Mouse (Mus musculus): ENCODE measurements at regions not wholly inside any gene's neighbourhood (a gene's known extent, or its start where the extent isn't known, plus 50 kb on each side); places are given as distances from the start of the nearest gene placed in this dataset.

DNA sequence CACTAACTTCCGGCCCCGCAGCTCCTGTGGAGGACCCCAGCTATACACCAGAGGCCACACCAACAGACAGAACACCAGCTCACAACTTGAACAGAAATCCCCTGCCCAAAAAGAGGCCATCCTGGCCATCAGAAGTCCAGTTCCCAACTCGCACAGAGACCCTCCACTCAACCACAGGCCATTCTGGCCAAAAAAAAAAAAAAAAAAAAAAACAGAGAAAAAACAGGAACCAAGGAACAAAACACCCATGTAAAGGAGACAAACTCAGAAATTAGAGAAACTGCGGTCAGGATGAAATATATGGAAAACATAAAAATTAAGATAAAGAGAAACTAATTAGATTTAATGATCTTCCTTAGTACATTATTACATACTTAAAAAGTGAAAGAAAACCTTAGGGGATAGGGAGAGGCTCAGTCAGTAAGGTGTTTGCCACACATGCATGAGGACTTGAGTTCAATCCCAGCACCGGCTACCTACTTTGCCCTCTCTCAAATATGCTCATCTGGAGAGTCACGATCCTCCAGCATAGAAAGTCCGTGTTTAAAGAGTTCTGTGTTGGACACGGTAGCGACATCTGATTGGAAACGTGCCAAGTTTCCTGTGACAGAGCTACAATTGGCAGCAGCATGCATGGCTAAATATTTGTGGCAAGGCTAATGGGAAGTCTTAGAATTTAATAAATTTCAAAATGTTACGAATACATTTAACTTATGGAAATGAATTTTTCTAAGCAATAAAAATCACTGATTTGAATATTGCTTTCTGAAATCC lies 51.9 kb upstream of the Pde7b start:
- no peak for DNase-seq (ENCODE audit: low read depth)

DNA sequence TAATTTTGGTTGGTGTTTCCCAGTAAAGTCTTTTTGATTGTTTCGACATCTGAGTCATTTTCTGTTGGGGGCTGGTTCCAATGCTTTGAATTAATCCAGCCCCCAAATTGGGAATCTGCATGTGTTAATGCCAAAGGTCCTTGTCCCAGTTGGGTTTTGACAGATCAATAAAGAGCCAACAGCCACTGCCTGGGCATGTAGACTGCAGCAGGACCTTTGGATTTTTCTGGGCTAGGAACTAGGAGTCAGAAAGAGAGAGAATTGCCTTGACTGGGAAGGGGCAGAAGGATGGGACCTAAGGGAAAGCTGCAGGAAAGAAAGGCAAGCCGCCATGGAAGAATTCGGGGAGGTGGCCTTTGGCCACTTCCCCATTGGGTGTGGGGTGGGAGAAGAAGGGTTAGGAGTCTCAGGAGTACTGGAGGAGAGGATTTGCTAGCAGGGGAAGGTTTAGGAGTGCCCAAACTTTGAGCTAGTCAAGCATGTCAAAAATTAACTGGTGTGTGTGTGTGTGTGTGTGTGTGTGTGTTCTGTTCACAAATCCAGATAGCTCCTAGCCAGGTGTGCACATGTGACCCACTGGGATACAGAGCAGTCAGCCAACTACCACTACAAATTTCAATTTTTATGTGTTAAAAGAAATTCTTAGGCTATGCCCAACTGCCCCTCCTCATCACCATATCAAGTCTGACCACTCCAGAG lies 51.0 kb upstream of the Pde7b start:
- no peak for DNase-seq (ENCODE audit: low read depth)

All from c-Kit-positive CD71-negative TER-119-negative erythroid progenitor cells, embryonic 14.5 days (primary cell).